Mouse (Mus musculus): ENCODE data around the gene Pank2. TPM values are rescaled to one million over a fixed set of nuclear protein-coding genes. Genes with fewer than 3 reads are reported as not detected.
"Not testable (repeated sequence)": the region's sequence is repeated elsewhere in the genome, so short reads cannot be mapped to it uniquely, and the experiment has no call there.

Gene Pank2
- 10 to 100 TPM; 43.7 to 61.7 (median 52.4) TPM for total RNA-seq (2022)

DNA sequence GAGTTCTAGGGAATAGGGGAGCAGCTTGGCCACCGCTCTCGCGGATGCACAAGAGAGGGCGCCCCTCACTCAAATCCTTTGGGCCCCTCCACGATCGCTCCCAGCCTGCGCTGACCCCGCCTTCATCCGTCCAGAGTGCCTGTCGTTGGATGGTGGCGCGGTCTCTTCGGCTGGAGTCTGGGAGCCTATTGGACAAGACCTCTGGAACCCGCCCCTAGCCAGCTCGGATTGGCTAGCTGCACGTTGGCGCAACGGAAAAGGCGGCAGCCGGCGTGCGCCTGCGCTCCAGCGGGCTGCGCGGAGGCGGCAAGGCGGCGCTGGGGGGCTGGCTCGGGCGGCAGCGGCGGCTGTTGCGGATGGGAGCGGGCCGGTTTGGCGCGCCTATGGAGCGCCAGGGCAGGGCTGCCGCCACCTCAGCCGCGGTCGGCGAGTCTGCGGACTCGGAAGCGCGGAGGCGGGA is at the start of gene Pank2:
TSS of gene Pank2 (plus strand) at position 283 of the 460 bp plus-strand sequence.
- peak; percentile 97 to 99 for DNase-seq (ENCODE audit: low spot score in 2 of 2)

DNA sequence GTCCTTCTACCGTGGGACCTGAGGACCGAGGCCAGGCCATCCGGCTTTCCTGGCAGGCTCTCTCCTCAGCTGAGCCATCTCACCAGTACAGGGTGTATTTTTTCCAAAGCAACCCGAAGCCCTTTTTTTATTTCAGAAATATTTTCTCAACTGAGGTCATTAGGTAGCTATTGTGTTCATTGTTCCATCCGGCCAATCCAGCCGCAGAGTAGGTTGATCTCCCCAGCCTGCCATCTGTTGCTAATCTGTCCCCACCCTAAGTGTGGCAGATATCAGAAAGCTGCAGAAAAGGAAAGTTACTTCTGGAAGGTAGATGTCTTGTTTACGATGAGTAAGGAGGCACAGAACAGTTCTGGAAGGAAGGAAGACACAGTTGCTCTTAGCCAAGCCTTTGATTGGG is 48.5 kb upstream of the Pank2 start:
- no peak for DNase-seq (ENCODE audit: low spot score in 2 of 2)

DNA sequence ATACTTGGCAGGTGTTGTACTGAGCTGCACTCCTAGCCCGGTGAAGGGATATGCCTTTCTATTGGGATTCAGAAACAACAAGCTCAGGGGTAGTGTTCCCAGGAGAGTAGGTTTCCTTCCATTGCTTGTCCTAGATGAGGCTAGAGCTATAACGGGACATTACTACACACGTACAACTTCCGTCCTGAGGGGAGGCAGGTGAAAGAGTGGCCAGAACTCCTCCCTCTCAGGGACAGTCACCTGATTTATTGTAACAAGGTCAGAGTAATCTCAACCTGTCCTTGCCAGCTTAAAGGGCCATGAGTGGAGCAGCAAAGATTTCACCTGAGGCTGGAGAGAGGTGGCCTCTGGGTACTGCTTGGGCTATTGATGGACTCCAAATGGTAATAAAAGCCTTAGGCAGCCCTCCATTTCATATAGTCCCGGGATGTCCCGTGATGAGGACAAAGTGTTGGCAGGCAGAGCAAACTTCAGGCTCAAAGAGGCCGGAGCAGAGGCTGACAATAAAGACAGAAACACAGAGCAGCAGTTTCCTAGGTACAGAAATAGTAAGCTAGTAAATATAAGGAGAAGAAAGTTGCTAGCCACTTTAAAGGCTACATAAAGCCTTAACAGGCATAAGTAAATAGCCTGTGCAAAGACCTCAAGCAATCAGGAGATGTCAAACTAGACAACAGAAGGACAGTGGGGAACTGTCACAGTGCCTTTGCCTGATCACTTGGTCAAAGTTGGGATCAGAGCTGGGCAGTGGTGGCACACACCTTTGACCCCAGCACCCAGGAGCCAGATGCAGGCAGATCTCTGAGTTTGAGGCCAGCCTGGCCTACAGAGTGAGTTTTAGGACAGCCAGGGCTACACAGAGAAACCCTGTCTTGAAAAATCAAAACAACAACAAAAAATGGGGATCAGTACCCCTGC is 46.1 kb upstream of the Pank2 start:
- no peak for DNase-seq (ENCODE audit: low spot score in 2 of 2)

DNA sequence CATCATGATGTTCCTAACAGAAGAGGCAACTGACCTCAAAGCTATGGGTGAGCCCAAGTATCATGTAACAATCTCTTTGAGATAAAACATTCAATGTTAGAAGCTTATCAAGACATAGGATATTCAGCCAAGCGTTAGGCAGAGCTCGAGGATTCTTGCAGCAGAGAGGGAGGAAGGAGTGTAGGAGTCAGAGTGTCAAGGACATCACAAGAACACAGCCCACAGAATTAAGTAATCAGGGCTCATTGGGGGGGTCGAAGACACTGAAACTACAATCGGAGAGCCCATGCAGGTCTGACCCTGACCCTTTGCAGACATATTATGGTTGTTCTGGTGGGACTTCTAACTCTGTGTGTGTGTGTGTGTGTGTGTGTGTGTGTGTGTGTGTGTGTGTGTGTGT is 42.3 kb upstream of the Pank2 start:
- no peak for DNase-seq (ENCODE audit: low spot score in 2 of 2)

DNA sequence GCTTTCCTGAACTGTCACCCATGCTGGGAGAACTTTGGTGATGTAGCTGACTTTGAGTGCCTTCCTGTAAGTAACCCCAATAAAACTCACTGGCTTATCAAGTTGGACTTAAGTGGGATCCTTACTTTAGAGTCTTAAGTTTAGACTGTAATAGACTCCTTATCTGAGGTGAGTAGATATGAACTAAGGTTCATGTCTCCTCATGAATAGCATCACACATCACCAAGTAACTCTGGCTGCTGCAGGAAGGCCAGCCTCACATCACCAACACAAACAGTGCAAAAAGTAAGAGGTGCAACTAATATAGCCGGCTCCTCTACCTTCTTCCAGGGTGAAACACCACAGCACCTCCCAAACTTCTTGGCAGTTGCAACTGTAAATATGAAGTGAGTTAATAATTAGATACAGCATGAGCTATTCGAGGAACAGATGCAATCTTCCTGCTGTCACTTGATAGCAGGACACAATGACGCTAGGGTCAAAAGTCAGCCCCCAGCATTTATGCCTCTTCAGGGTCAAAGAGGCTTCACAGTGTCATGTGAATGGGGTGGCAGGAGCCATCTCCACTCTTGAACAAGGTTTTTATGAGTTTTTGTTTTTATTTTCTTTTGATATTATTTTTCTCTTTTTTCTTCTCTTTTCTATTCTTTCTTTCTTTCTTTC is 40.3 kb upstream of the Pank2 start:
- no peak for DNase-seq (ENCODE audit: low spot score in 2 of 2)

DNA sequence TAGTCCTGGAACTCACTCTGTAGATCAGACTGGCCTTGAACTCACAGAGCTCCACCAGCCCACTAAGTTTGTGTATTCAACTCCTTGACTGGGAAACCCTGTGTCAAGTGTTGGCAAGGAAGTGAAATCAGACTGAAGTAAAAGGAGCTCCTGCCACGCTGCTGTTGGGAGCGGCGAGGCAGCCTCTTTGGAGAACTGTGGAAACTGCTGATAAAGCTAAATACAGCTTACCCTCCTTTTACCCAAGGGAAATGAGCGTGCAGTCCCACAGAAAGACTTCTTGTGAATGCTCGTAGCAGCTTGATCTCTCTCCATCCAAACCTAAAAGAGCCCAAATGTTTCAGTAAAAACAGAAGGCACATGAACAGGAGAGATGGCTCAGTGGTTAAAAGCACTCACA is 39.7 kb upstream of the Pank2 start:
- DNase-seq (ENCODE audit: low spot score in 2 of 2): no peak

DNA sequence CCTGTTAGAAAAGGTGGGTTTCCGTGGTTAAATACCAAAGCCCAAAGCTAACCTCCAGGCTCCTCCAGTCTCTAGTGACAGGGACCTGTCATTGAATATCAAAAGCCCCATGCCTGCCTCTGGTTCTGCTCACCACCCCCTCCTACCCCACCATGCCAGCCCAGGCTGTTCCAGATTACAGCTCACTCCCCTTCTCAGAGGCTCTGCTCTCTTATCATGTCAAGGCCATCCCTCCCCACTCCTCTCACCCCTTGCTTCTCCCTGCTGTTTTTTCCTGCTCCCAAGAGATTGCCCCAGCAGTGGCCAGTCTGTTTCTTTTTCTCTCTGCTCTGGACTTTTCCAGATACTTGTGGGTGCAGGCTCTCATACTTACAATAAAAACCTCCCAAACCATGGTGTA is 38.7 kb upstream of the Pank2 start:
- DNase-seq (ENCODE audit: low spot score in 2 of 2): no peak

DNA sequence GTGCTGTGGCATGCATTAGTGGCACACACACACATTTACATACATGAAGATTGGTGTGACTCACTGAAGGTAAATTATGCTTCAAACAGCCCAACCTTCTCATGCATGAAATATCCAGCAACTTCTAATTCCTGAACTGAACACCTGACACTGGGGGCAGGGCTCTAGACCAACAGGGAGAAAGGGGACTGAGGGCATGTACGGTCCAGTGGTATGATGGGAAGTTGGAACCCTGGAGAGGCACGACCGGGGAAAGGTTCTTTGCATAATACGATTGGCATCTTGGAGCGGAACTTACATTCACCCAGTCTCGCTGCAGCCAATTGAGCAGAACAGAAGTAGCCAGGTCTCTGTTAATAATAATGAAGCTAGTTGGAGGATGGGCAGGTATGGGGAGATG is 37.1 kb upstream of the Pank2 start:
- DNase-seq (ENCODE audit: low spot score in 2 of 2): no peak

DNA sequence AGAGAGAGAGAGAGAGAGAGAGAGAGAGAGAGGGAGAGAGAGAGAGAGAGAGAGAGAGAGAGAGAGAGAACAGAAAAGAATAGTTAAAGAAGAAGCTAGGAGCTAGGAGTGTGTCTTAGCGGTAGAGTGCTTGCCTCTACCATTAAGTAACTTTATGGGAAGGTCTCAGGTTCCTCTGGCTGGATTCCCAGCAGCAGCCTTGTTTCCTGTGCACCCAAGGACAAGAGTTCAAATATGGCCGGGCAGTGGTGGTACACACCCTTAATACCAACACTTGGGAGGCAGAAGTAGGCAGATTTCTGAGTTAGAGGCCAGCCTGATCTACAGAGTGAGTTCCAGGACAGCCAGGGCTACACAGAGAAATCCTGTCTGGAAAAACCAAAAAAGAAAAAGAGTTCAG is 35.6 kb upstream of the Pank2 start:
- DNase-seq (ENCODE audit: low spot score in 2 of 2): not testable (repeated sequence)

DNA sequence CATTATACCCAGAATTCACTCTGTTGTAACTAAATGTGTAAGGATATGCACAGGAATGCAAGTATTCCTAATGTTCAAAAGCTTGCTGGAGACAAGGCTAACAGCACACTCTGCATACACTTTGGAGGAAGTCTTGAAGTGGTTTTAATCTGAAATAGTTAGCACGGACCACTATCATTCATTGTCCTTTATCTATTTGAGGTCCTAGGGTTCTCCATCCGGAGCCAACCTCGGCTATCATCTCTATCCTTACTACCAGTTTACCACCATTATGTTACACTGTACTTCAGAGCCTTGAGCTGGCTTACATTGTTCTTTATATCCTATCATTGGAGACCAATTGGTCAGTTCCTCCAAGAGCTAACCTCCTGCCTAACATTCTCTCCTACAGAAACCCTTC is 35.1 kb upstream of the Pank2 start:
- no peak for DNase-seq (ENCODE audit: low spot score in 2 of 2)

DNA sequence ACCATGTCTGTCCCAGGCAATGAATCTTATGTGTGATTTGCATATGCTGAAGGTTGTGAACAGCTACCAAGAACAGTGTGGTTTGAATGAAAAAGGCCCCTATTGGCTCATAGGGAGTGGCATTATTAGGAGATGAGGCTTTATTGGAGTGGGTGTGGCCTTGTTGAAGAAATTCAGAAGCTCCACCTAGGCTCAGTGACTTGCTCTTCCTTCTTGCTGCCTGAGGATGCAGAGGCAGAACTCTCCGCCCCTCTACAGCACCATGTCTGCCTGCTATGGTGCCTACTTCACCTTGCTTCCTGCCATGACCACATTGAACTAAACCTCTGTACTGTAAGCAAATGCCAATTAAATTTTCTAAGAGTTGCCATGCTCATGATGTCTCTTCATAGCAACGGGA is 29.7 kb upstream of the Pank2 start:
- no peak for DNase-seq (ENCODE audit: low spot score in 2 of 2)

DNA sequence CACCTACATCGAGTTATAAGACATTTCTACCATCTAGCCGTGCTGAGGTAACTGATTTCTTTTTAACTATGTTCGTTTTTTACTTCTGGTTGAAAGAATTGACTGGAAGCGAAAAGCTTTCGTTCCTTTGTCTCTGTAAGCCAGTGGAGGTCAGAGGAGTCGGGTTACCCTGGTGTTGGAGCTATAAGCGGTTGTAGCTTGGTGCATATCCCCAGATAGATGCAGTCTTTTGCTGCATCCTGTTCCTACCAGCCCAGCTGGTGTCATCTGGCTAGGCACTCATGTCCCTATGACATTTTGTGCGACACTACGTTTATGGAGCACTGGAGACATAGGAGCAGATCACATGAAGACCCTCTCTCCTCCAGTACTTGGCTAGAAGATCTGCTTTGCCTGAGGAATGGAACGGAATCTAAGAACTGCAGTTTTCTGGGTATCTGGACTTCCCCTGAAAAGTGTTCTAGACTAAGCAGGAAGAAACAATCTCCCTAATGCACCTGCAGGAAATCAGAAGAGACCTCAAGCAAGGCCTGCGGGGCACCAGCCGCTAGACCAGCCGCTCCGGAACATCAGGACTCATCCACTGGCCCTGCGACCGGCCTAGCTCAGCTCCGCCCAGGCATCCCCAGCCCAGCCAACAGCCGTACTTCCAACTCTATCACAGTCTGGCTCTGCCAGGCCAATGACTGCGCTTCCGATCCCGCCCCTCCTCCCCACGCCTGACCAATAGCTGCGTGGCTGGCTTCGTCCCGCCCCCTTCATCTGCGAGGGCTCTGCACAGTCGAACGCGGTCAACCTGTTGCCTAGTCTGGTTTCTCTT is 28.8 kb upstream of the Pank2 start, which contains the start of gene Mavs:
TSS of gene Mavs (plus strand) at position 757 of the 820 bp plus-strand sequence.
- DNase-seq (ENCODE audit: low spot score in 2 of 2): peak; percentile 91 to 93

DNA sequence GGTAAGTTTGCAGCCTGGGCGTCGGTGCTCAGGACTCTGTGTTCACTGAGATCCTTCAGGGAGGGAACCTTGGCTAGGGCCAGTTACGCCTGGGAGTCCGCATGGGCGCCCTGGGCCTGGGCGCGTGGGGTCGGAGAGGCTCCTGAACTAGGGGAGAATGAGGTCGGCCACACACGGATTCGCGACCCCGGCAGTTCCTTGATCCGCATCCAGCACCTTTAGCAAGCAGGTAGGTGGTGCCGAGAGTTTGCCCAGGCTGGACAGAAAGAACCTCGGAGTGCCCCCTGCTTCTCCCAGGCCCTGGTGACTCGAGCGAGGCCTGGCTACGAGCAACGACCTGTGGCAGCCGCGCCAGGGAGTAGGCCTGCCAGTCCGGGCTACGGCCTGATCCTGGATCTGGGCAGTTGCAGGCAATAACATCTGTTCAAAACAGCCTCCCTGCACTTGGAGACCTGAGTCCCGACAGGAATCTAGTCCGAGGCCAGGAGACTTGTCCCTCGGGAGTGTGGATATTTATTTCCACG is 28.1 kb upstream of the Pank2 start:
- DNase-seq (ENCODE audit: low spot score in 2 of 2): no peak

DNA sequence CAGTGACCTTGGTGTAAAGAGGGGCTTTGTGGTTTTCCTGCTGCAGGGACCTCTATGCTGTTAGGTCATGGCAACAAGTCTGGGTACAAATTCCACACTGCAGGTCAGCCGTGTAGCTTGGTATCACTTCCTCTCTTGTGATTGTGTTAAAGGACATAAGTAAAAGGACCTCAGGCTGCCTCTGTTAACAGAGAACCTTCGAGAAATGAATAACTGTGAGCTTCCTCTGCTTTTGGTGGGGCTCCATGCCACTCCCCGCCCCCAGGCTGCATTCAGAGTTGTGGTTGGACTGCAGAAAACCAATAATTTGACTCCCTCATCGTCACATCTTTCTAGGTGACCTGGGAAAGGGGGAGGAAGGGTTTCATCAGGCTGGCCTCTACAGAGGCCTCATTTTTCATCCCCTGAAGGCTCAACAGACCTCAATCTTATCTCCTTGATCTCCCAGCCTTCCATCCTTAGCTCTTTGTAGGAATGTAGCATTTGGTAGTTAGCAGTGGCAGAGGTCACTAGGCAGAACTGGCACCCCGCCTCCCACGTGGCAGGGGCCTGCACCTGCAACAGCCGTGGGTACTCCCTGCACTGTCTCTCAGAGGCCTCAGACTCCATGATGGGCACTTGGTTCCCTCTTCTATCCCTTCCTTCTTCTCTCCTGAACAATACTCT is 27.2 kb upstream of the Pank2 start:
- no peak for DNase-seq (ENCODE audit: low spot score in 2 of 2)

DNA sequence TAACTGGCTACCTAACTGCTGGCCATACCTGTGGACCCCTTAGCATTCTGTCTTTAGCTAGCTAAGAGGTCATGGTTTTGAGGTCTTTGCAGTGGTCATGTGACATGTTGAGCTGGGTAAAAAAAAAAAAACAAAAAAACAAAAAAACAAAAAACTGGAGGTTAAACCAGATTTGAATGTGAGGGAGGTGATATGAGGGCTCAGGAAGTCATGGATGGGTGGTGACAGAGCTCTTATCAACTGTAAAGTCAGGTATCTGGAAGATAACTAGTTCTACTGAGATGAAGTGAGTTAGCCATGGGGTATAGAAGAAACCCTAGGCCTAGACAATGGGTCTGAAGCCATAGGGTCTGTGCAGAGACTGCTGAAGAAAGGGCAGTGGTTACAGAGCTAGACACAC is 20.1 kb upstream of the Pank2 start:
- no peak for DNase-seq (ENCODE audit: low spot score in 2 of 2)

DNA sequence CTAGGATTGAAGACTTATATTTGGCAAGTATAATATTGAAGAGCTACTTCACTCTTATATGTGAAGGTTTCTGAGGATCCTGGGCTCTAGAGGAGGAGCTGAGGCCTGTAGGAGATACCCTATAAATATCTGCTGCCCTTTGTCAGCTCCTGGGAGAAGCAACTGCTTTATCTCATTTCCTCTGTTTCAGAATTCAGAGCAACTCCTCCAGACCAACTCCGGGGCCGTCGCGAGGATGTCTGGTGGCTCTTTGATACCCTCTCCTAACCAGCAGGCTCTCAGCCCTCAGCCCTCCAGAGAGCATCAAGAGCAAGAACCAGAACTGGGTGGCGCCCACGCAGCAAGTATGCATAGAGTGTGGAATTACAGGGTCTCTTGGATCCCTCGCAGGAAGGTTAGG is 19.4 kb upstream of the Pank2 start:
- no peak for DNase-seq (ENCODE audit: low spot score in 2 of 2)

DNA sequence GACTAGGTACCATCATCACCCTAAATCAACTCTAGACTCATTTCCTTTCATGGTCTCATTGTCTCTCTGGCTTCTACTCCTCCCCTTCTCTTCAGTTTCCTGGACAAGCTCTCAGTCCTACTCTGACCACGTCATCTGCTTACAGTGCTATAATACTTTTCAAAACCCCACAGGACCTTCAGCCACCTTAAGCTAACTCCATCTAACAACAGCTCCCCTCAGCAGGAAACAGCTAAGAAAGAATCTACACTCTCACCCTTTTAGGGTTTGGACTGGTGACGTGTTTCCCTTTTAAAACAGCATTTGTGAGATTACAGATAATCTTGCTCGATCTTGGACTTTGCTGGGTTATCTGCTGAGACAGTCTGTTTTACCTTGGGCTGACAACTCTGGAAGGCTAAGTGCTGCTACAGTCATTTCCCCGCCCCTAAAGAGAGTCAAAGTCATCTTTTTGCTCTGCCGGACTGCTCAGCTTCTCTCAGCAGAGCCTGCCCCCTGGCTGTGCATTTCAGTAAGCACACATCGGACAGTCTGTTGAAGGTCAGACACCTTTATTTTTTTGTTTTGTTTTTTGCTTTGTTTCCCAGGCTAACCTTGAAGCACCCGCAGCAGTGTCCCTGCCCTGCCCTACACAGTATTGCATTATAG is 8.5 kb upstream of the Pank2 start:
- DNase-seq (ENCODE audit: low spot score in 2 of 2): no peak

DNA sequence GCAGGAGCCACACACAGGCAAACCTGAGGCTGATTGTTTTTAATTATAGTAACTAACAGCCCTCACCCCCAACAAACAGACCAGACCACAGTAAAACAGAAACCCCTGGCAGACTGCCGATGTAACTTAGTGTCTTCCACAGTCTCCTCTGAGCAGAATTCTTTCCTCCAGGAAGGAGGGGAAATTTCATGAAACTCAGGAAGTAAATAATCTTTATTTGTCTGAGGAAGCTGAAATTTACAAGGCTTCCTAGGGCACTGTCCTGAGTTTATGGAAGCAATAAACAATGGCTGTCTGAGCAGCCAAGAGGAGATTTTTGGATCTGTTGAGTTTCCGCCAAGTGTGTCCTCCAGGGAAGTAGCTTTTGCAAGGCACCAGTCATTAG is 8.0 kb upstream of the Pank2 start:
- no peak for DNase-seq (ENCODE audit: low spot score in 2 of 2)

DNA sequence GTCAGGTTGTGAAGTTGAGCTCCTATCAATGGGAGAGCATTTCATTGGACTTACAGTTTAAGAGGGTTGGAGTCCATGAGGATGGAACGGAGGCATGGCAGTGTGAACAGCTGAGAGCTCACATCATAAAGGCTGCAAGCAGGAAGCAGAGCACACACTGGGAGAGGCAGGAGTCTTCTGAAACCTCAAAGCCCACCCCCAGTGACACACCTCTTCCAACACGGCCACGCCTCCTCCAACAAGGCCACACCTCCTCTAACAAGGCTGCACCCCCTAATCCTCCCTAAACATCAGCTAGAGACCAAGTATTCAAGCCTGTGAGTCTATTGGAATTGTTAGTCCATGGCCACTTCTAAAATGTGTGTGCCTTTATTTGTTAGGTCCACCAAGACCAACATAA is 6.6 kb upstream of the Pank2 start:
- no peak for DNase-seq (ENCODE audit: low spot score in 2 of 2)

DNA sequence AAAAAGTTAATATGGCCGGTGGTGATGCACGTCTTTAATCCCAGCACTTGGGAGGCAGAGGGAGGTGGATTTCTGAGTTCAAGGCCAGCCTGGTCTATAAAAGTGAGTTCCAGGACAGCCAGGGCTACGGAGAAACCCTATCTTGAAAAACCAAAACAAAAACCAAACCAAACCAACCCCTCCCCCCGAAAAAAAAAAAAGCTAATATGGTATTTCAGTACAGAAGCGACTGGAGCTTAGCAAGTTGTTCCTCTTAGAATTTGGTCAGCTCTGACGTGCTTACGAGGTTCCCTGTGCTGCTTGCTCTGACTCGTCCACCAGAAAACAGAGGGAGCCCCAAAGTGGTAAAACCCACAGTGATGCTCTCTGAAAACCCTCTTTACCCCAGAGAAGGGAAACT is 3.6 kb upstream of the Pank2 start:
- DNase-seq (ENCODE audit: low spot score in 2 of 2): no peak

All from layer of hippocampus, adult 8-10 months (tissue).